Mouse (Mus musculus) neural tube, embryonic 10.5 days (tissue): ENCODE measurements at regions not wholly inside any gene's neighbourhood (a gene's known extent, or its start where the extent isn't known, plus 50 kb on each side); places are given as distances from the start of the nearest gene placed in this dataset.

Source experiments
- DNase-seq: peaks from one replicate; pipeline ENCODE4 v3.0.0-alpha.2; 2017; ENCODE audit warnings: low spot score; ENCODE audit errors: extremely low spot score

- no peak for DNase-seq
These were observed 330.9 kb upstream of the Fam241a start for GRCm38 (mm10) chr3:128226930-128227585.

GRCm38 (mm10) chr3:128226503-128226902 is 330.4 kb upstream of the Fam241a start:
- DNase-seq: no peak

DNA sequence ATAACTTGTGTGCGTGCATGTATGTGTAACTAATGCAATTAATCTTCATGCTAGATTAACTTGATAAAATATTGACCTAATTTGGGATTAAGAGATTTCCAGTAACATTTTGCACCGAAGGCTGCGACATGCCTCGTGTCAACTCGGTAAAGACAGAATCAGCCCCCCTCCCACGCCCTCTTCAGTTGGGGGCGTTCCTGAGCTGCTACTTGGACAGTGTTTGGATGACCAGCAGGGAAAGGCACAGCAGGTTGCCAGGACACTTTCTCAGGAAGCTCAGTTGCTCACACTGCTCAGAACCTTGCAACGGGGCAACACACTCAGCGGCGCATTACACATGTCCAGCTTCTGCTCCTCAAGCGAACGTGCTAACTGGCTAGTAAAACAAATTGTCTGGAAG is 326.2 kb upstream of the Fam241a start:
- peak; percentile 29 for DNase-seq

DNA sequence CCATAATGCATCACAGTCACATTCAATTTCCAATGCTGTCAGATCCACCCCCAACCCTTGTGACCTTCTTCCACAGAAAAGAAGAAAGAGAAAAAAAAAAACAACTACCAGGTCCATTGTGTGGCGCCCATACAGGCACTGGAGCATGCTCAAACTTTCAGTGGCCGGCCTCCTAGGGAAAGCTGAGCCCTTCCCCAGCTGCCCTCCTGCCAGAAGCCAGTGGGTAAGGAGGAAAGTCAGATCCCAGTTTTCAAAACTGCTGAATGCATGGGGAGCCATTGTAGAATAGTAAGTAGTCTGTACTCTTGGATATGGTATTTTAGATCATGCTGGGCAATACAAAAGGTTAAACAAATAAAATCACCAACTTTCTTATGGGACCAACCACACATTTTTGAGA is 325.5 kb upstream of the Fam241a start:
- DNase-seq: no peak

GRCm38 (mm10) chr3:128220776-128221550 is 324.8 kb upstream of the Fam241a start:
- DNase-seq: no peak

DNA sequence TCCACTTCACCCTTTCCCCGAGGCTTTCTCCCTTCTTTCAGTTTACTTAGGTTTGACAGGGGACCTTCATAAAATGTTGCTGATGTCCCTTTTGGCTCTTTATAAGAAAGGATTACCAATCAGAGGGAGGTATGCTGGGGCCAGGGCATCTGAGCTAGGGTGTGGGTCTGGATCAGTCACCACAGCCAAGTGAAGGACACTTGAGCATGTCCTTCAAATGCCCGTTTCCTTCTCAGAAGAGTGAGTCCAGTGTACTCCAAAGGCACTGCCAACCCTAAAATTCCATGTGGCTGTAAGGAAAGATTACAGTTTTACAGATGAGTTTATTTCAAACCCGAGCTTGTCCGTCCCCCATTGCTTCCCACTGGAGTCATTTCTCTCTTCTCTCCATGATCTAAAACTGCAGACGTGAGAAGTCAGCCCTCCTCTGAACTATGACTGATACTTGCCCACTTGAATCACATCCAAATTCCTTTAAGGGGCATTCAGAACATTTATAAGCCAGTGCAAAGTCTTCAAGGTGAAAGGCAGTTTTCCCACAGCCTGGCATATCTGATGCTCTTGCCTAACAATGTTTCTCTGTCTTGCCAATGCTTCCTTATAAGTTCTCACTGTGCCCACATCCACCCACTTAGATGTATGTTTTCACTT is 321.8 kb upstream of the Fam241a start:
- no peak for DNase-seq

GRCm38 (mm10) chr3:128212256-128212655 is 316.1 kb upstream of the Fam241a start:
- no peak for DNase-seq

DNA sequence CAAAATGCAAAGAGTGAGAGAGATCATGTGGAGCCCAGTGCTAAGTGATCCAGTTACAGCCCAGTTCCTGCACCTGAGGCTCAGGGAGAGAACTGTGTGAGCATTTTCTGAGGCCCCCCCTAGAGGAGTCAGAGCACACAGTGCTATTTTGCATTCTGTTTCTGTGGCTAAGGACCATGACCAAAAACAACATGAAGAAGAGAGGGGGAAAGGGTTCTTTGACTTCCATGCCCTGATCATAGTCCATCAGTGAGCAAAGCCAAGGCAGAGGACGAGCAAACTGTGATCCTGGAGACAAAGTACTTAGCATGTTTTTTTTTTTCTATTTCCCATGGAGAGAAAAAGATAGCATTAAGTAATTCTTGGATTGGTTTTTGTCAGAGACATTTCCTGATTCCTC is 314.5 kb upstream of the Fam241a start:
- no peak for DNase-seq

DNA sequence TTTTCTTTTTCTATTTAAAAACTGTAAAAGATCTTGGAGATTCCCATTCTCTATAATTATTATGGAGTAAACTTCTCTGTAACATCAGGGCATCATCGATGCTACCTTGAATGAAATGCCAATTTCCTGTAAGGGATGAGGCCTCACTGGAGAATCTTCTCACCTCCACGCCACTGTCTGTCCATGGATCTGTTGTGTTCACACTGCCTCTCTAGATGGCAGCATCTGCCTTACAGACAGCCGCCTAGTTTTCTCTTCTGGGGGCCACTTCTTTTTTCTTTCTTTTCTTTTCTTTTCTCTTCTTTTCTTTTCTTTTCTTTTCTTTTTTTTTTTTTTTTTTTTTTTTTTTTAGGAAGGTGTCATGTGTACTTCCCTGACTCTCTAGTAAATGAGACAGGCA is 310.8 kb upstream of the Fam241a start:
- no peak for DNase-seq

GRCm38 (mm10) chr3:128206483-128206882 is 310.4 kb upstream of the Fam241a start:
- no peak for DNase-seq

GRCm38 (mm10) chr3:128200574-128201235 is 304.6 kb upstream of the Fam241a start:
- DNase-seq: no peak

DNA sequence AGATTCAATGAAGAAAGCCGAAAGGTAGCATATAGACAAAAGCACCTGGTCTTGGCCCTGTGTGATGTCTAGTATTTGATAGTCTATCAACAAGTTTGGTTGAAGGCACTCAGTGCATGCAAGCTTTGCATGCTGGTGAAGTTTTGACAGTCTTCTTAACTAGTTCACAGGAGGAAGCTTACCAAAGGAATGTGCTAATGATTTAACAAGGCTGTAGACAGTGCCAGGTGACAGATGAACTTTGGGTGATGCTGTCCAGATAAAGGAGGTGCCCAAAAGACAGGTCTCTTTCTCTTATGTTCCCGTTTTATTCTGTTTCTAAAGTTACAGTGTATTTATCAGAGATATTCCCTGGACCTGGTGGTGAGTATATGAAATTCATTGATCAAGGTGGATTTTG is 303.3 kb upstream of the Fam241a start:
- no peak for DNase-seq

DNA sequence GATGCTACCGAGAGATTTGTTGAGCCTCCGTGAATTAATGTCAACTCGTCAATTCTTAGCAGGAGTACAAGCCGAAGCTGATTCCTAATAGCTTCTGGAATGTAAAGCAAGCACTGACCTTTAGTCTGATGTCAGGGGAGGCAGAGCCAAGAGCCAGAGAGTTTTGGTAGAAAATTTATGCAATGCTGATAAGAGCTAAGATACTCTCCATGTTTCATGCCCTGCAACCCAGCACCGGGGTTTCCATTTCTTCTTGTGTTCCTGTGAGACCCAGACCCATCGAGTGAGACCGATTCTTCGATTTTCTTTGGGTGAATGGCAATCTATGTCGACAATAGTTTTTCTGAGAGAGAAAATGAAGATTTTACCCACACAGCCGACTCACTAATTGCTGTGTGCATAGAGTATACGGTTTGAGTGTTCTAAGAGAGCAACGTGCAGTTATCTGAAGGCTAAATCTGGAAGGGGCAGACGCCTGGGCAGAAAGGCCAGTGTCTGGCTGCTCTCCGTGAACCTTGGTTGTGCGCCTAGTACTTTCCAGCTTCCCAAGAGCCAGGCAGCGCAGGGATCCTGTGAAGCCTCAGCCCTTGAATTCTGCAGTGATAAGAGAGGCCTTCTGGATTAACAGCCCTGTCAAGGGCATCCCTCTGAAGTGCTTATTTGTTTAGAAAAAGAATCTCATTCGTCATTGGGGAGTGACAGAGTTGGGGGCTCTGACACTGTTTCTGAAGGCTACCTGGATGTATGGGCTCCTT is 296.1 kb upstream of the Fam241a start:
- DNase-seq: no peak

DNA sequence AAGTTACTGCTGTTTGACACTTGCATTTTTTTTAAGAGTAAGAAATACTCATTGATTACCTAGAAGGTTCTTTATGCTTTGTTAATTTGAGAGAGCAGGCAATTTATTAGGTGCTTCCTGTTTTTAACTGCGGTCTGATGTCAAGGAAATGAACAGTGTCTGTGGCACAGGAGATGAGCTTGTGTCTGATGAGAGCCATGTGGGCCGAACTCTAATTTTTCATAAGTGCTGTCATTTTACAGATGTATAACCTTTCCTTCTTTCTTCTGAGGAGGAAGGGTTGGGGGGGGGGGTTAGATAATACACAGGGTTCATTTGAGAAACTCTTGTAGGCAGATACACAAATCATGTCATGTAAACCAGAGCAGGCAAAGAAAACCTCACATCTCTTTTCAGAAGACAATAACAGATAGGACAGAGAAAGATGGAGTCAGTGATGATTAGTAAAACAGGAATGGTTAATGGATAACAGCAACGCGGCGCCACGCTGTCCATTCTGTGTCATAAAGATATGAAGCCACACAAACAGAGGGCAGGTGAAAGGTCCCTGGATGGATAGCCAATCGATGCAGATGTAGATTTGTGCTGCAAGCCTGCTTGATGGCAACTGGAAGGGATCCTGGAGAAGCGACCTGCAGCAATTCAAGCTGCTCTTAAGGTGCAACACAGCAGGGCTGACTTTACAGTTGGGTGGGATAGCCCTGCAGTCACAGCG is 291.4 kb upstream of the Fam241a start:
- no peak for DNase-seq

DNA sequence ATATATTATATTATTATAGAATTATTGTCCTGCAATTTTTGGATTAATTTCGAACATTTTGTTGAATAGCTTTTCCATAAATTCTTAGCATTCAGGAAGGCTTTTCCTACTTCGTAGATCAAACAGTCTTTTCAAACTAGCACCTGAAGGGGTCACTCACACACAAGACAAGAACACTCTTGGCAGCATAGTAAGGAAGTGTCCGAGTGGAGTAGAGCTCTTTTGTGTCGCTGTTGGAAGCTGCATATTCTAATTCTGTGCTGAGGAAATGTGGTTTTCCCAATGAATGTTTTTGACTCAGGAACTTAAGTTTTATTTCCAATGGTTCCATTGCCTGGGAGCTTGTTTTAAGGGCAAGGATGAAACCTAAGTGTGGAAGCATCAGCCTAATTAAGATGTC is 290.2 kb upstream of the Fam241a start:
- no peak for DNase-seq

- no peak for DNase-seq
These were observed 285.2 kb upstream of the Fam241a start for GRCm38 (mm10) chr3:128181221-128181908.

GRCm38 (mm10) chr3:128149216-128149615 is 253.1 kb upstream of the Fam241a start:
- DNase-seq: no peak

DNA sequence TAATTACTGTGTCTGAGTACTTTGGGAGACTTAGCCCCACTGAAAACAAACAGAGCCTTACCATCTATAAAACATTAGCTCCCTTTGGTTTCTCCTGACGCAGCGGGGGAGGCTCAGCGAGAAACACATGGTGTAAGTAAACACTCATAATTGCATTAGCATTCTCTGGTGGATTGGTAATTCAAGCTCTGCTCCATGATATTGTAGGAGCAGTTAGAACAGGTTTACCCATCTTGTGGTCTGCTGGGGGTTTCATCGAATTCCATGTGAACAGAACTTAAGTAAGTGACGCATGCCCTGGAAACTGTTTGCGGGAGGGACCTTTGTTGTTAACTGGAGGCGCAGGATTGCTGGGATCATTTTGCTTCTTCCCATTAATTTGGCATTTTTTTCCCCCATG is 249.2 kb upstream of the Fam241a start:
- no peak for DNase-seq

DNA sequence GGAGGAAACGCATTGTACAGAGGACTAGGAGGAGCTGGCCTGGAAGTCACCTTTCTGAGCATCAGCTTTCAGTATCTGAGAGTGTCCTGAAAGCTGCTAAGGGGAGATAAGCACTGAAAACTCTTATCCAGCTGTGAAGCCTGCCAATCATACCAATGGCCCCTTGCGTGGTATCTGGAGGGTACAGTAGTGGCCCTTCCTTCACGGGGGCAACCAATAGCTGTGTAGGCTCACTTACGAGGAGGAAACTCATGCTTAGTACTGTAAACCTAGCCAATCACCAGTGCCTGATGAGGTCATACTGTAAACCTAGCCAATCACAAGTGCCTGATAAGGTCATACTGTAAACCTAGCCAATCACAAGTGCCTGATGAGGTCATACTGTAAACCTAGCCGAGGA is 231.7 kb upstream of the Fam241a start:
- DNase-seq: no peak

GRCm38 (mm10) chr3:128126664-128127063 is 230.5 kb upstream of the Fam241a start:
- DNase-seq: no peak
